Mouse (Mus musculus) retina, embryonic 14.5 days (tissue): ENCODE results near the gene D10Jhu81e.
"Not testable (repeated sequence)": the region's sequence is repeated elsewhere in the genome, so short reads cannot be mapped to it uniquely, and the experiment has no call there.

ENCODE experiments used
- DNase-seq: peaks from one replicate; pipeline ENCODE4 v3.0.0-alpha.2; 2015; ENCODE audit warnings: low spot score

The D10Jhu81e gene

GRCm38 (mm10) chr10:78129423-78129822 is 40.2 kb downstream of the D10Jhu81e start:
- DNase-seq: no peak

DNA sequence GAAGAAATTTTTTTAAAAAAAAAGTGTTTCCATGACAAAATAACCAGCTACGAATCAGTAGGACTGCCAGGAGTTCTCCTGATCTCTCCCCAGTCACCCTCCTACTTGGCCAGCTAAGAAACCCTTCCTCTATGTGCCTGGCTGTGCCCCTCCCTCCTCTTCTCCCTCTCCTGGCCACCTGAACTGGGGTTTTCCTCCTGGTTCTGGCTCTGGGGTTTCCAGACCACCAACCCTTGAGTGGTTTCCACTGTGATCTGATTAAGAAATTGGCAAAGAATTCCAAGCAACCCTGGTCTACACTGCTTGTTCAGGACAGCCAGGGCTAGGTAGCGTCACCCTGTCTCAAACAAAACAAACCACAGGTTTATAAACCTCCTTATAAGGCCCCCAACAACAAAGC is 40.9 kb downstream of the D10Jhu81e start:
- no peak for DNase-seq

DNA sequence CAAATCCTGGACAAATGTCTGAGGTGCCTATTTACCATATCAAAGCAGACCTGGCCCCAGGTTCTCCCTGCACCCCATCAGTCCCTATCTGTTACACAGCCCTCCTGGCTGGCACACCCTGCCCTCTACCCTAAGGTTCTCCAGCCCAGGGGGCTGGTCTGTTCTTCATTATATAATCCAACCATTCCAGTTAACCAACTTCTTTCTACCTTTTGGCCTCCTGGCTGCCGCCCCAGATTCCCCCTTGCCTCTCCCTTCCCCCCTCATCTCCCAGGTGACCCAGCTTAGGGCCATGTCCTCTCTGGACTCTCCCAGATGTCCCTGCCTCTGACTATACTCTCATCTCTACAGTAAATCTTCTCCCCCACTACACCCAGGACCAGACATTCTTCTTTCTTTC is 41.7 kb downstream of the D10Jhu81e start:
- no peak for DNase-seq

DNA sequence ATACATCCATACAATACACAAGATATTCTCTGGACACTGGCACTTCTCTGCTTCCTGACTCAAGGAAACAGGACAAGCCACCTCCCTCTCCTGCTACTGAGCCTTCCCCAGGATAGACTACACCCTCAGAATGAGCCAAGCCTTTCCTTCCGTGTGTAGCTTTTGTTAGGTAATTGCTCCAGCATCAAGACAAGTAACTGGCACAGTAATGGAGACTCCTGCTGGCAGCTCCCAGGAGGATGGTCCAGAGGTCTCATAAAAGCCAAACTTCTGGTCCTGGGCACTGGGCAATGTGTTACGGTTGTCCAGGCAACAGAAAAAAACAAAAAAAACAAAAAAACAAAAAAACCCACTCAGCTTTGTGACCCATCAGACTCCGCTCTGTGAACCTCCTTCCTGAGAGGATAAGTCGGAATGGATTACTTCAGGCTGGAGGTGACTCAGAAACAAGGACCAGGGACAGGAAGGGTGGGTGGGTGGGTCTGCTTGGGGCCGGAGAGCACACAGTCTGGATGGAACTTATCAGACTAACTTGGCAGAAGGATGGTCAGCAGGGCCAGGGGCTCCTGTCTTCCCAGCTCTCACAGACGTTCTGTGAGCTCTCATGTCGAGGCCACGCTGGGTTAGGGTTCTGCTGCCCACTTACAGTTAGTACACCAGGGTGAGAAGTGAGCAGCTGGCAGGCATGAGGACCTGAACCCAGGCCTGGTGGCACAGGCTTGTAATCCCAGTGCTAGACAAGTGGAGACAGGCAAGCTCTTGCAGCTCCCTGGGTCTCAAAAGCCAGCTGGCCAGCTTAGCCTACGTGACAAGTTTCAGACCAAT is 42.3 kb downstream of the D10Jhu81e start:
- DNase-seq: no peak

GRCm38 (mm10) chr10:78126311-78126710 is 43.3 kb downstream of the D10Jhu81e start:
- no peak for DNase-seq

DNA sequence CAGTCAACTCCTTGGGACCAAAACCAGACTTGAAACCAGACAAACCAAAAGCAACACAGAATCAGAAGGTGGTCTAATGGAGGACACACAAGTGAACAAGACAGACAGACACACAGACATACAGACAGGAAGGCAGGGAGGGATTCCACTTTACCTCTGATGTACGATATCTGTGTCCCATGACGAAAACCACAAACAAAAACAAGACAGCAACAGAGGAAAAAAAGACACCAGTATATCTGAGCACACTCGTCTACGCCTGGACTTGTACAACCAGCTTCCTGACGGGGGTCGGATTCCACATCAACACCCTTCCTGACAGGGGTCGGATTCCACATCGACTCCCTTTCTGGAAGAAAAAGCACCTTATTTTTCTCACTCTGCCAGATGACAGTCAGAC is 44.5 kb downstream of the D10Jhu81e start:
- not testable (repeated sequence) for DNase-seq

- DNase-seq: not testable (repeated sequence)
Observed at GRCm38 (mm10) chr10:78124137-78124536, 45.4 kb downstream of the D10Jhu81e start.

GRCm38 (mm10) chr10:78119422-78119821 is 50.2 kb downstream of the D10Jhu81e start:
- no peak for DNase-seq

DNA sequence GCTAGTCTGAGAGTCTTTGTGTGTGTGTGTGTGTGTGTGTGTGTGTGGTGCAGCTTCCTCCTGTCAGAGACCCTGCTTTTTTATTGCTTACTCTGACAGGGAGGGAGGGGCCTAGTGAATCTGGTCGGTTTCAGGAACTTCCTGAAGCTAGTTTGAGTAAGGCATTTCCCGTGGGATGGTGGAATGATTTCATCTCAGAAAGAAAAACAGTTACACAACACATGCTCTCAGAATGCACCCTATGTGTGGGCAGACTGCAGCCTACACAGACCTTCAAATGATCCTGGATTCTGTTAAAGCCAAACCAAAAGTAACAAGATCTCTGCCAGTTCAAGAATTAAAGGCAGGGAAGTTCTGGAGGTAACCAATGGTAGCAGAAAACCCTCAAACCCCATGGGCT is 54.4 kb downstream of the D10Jhu81e start:
- DNase-seq: no peak

DNA sequence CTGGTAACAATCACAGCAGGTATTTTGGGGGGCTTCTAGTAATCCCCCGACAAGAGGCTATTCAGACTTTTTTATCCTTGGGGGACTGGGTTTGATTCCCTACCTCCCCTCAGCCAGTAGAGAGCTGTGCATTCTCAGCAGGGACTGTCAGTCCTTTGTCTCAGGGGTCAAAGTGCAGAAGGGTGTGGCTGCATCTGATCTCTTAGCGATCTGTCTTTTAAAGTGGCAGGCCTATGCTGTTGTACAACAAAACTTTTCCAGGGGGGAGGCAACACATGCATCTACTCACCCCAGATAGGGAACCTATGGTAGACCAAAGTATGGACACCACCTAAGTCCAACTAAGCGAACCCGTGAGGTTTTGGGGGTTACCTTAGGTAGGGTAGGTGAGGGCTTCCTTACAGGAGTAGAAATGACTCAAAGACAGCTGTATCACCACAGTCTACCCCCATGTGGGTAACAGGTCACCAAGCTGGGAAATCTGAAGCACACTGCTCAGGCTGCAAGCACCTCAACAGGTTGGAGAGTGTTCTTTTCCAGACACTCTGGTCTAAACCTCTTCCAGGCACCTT is 55.0 kb downstream of the D10Jhu81e start:
- no peak for DNase-seq
